Mouse (Mus musculus): ENCODE results near the gene Gpr88. TPM values are rescaled to one million over a fixed set of nuclear protein-coding genes. Genes with fewer than 3 reads are reported as not detected.

The Gpr88 gene
- total RNA-seq (2021), result not detected
- long read RNA-seq, experiment 1, result 0 reads
- long read RNA-seq, experiment 2, result 0 reads

GRCm38 (mm10) chr3:116253077-116253531 is at the start of gene Gpr88:
Gene Gpr88 (minus strand): TSS chr3:116253503.
- intact Hi-C loops (cut with DNase I), result no loop called here
- peak; percentile 42 to 45 for DNase-seq

- no peak for DNase-seq
- intact Hi-C loops (cut with DNase I), result no loop called here
Measured at GRCm38 (mm10) chr3:116302581-116302980, 49.3 kb upstream of the Gpr88 start.

- intact Hi-C loops (cut with DNase I), result no loop called here
- DNase-seq, result no peak
Measured at GRCm38 (mm10) chr3:116301754-116302153, 48.5 kb upstream of the Gpr88 start.

GRCm38 (mm10) chr3:116298727-116299126 is 45.4 kb upstream of the Gpr88 start:
- DNase-seq, result no peak
- intact Hi-C loops (cut with DNase I), result no loop called here

GRCm38 (mm10) chr3:116298003-116298402 is 44.7 kb upstream of the Gpr88 start:
- intact Hi-C loops (cut with DNase I), result no loop called here
- DNase-seq, result no peak

GRCm38 (mm10) chr3:116297170-116297569 is 43.9 kb upstream of the Gpr88 start:
- DNase-seq, result no peak
- intact Hi-C loops (cut with DNase I), result no loop called here

- intact Hi-C loops (cut with DNase I), result no loop called here
- no peak for DNase-seq
Measured at GRCm38 (mm10) chr3:116290041-116290815, 36.9 kb upstream of the Gpr88 start.

- DNase-seq, result no peak
- intact Hi-C loops (cut with DNase I), result no loop called here
Measured at GRCm38 (mm10) chr3:116288833-116289232, 35.5 kb upstream of the Gpr88 start.

- no peak for DNase-seq
- intact Hi-C loops (cut with DNase I), result no loop called here
Measured at GRCm38 (mm10) chr3:116284735-116285134, 31.4 kb upstream of the Gpr88 start.

- no peak for DNase-seq
- intact Hi-C loops (cut with DNase I), result no loop called here
Measured at GRCm38 (mm10) chr3:116283996-116284395, 30.7 kb upstream of the Gpr88 start.

GRCm38 (mm10) chr3:116281663-116282062 is 28.4 kb upstream of the Gpr88 start:
- DNase-seq, result no peak
- intact Hi-C loops (cut with DNase I), result no loop called here

GRCm38 (mm10) chr3:116277146-116277545 is 23.8 kb upstream of the Gpr88 start:
- DNase-seq, result no peak
- intact Hi-C loops (cut with DNase I), result no loop called here

GRCm38 (mm10) chr3:116271679-116272078 is 18.4 kb upstream of the Gpr88 start:
- intact Hi-C loops (cut with DNase I), result no loop called here
- no peak for DNase-seq

GRCm38 (mm10) chr3:116267036-116267654 is 13.8 kb upstream of the Gpr88 start:
- intact Hi-C loops (cut with DNase I), result no loop called here
- no peak for DNase-seq

- no peak for DNase-seq
- intact Hi-C loops (cut with DNase I), result no loop called here
Measured at GRCm38 (mm10) chr3:116266360-116266759, 13.1 kb upstream of the Gpr88 start.

GRCm38 (mm10) chr3:116263977-116264376 is 10.7 kb upstream of the Gpr88 start:
- intact Hi-C loops (cut with DNase I), result no loop called here
- DNase-seq, result no peak

GRCm38 (mm10) chr3:116263061-116263460 is 9.8 kb upstream of the Gpr88 start:
- no peak for DNase-seq
- intact Hi-C loops (cut with DNase I), result no loop called here

GRCm38 (mm10) chr3:116256104-116256503 is 2.8 kb upstream of the Gpr88 start:
- no peak for DNase-seq
- intact Hi-C loops (cut with DNase I), result no loop called here

- intact Hi-C loops (cut with DNase I), result no loop called here
- DNase-seq, result peak; percentile 6 to 16
Measured at GRCm38 (mm10) chr3:116252255-116253040, 855 bp downstream of the Gpr88 start.

- DNase-seq, result peak; percentile 7 to 16
- intact Hi-C loops (cut with DNase I), result no loop called here
Measured at GRCm38 (mm10) chr3:116251481-116252254, 1.6 kb downstream of the Gpr88 start.

Measured in gastrocnemius, postnatal 36 days (tissue).